Mouse (Mus musculus): Measurements from ENCODE around the gene Sh3kbp1. TPM values are rescaled to one million over a fixed set of nuclear protein-coding genes. Genes with fewer than 3 reads are reported as not detected.

Gene Sh3kbp1
- polyA plus RNA-seq, 1 experiment from 2014 or later: 38.7 TPM

GRCm38 (mm10) chrX:159744035-159744434, 117.0 kb downstream of the Sh3kbp1 start:
- H3K9ac ChIP-seq (ENCODE audit: low read length): no peak overlapping the region
- DNase-seq (ENCODE audit: low spot score) (peak; percentile 51), ATAC-seq (replicated peaks; ENCODE audit: low FRiP score, low TSS enrichment, low read depth) (no peak)
- H3K27me3 ChIP-seq (replicated peaks; ENCODE audit: control insufficient read depth, insufficient read depth, low read length): no peaks in the 10 kb centered on the region
- H3K4me2 ChIP-seq (ENCODE audit: low read length): no peak overlapping the region
- H3K36me3 ChIP-seq (ENCODE audit: control insufficient read depth, insufficient read depth, low read length): no peaks in the 10 kb centered on the region
- H3K27ac ChIP-seq (ENCODE audit: low read depth): no peak overlapping the region
- H3K4me1 ChIP-seq (replicated peaks; ENCODE audit: control insufficient read depth, insufficient read depth, low read length): no peaks in the 10 kb centered on the region
- 50% methylated on average over 5 of the region's 5 CpGs for WGBS
- H3K9me3 ChIP-seq (ENCODE audit: control insufficient read depth, low read length): no peaks in the 10 kb centered on the region
- no peak overlapping the region for H3K4me3 ChIP-seq (ENCODE audit: low read depth, low read length)

GRCm38 (mm10) chrX:159744620-159745019, 117.5 kb downstream of the Sh3kbp1 start:
- ATAC-seq (replicated peaks; ENCODE audit: low FRiP score, low TSS enrichment, low read depth): no peak
- Histone ChIP-seq H3K9me3 (ENCODE audit: control insufficient read depth, low read length) (no peaks in the 10 kb centered on the region), H3K4me1 (replicated peaks; ENCODE audit: control insufficient read depth, insufficient read depth, low read length) (no peaks in the 10 kb centered on the region), H3K27me3 (replicated peaks; ENCODE audit: control insufficient read depth, insufficient read depth, low read length) (no peaks in the 10 kb centered on the region), H3K4me2 (ENCODE audit: low read length) (no peak overlapping the region), H3K27ac (ENCODE audit: low read depth) (no peak overlapping the region), H3K9ac (ENCODE audit: low read length) (no peak overlapping the region), H3K36me3 (ENCODE audit: control insufficient read depth, insufficient read depth, low read length) (no peaks in the 10 kb centered on the region), H3K4me3 (ENCODE audit: low read depth, low read length) (no peak overlapping the region)
- DNase-seq (ENCODE audit: low spot score): no peak
- 45% methylated on average over 3 of the region's 3 CpGs for WGBS

GRCm38 (mm10) chrX:159751834-159752233, 124.8 kb downstream of the Sh3kbp1 start:
- DNase-seq (ENCODE audit: low spot score): peak; percentile 53
- ATAC-seq (replicated peaks; ENCODE audit: low FRiP score, low TSS enrichment, low read depth): no peak
- H3K27me3 ChIP-seq (replicated peaks; ENCODE audit: control insufficient read depth, insufficient read depth, low read length): no peaks in the 10 kb centered on the region
- H3K4me1 ChIP-seq (replicated peaks; ENCODE audit: control insufficient read depth, insufficient read depth, low read length): no peaks in the 10 kb centered on the region
- H3K9me3 ChIP-seq (ENCODE audit: control insufficient read depth, low read length): no peaks in the 10 kb centered on the region
- WGBS: 78% methylated on average over 1 of the region's 1 CpGs
- no peak overlapping the region for H3K27ac ChIP-seq (ENCODE audit: low read depth)
- H3K4me2 ChIP-seq (ENCODE audit: low read length): no peak overlapping the region
- no peak overlapping the region for H3K9ac ChIP-seq (ENCODE audit: low read length)
- no peak overlapping the region for H3K4me3 ChIP-seq (ENCODE audit: low read depth, low read length)
- no peaks in the 10 kb centered on the region for H3K36me3 ChIP-seq (ENCODE audit: control insufficient read depth, insufficient read depth, low read length)

- no peak overlapping the region for H3K27ac ChIP-seq (ENCODE audit: low read depth)
- no peak for DNase-seq (ENCODE audit: low spot score)
- H3K9ac ChIP-seq (ENCODE audit: low read length): no peak overlapping the region
- no peaks in the 10 kb centered on the region for H3K36me3 ChIP-seq (ENCODE audit: control insufficient read depth, insufficient read depth, low read length)
- no peaks in the 10 kb centered on the region for H3K4me1 ChIP-seq (replicated peaks; ENCODE audit: control insufficient read depth, insufficient read depth, low read length)
- no peak overlapping the region for H3K4me3 ChIP-seq (ENCODE audit: low read depth, low read length)
- H3K27me3 ChIP-seq (replicated peaks; ENCODE audit: control insufficient read depth, insufficient read depth, low read length): no peaks in the 10 kb centered on the region
- no peak overlapping the region for H3K4me2 ChIP-seq (ENCODE audit: low read length)
- no peaks in the 10 kb centered on the region for H3K9me3 ChIP-seq (ENCODE audit: control insufficient read depth, low read length)
- ATAC-seq (replicated peaks; ENCODE audit: low FRiP score, low TSS enrichment, low read depth): no peak
Measured at GRCm38 (mm10) chrX:159756261-159756660, 129.2 kb downstream of the Sh3kbp1 start.

- Histone ChIP-seq H3K4me3 (ENCODE audit: low read depth, low read length) (no peak overlapping the region), H3K9ac (ENCODE audit: low read length) (no peak overlapping the region), H3K4me2 (ENCODE audit: low read length) (no peak overlapping the region), H3K27ac (ENCODE audit: low read depth) (no peak overlapping the region), H3K27me3 (replicated peaks; ENCODE audit: control insufficient read depth, insufficient read depth, low read length) (no peaks in the 10 kb centered on the region), H3K4me1 (replicated peaks; ENCODE audit: control insufficient read depth, insufficient read depth, low read length) (no peaks in the 10 kb centered on the region), H3K9me3 (ENCODE audit: control insufficient read depth, low read length) (no peaks in the 10 kb centered on the region), H3K36me3 (ENCODE audit: control insufficient read depth, insufficient read depth, low read length) (no peaks in the 10 kb centered on the region)
- WGBS: 91% methylated on average over 7 of the region's 7 CpGs
- DNase-seq (ENCODE audit: low spot score): no peak
- no peak for ATAC-seq (replicated peaks; ENCODE audit: low FRiP score, low TSS enrichment, low read depth)
Measured at GRCm38 (mm10) chrX:159756901-159757821, 130.1 kb downstream of the Sh3kbp1 start.

GRCm38 (mm10) chrX:159757854-159758540, 130.9 kb downstream of the Sh3kbp1 start:
- no peaks in the 10 kb centered on the region for H3K9me3 ChIP-seq (ENCODE audit: control insufficient read depth, low read length)
- H3K9ac ChIP-seq (ENCODE audit: low read length): no peak overlapping the region
- no peak overlapping the region for H3K4me3 ChIP-seq (ENCODE audit: low read depth, low read length)
- H3K36me3 ChIP-seq (ENCODE audit: control insufficient read depth, insufficient read depth, low read length): no peaks in the 10 kb centered on the region
- no peaks in the 10 kb centered on the region for H3K4me1 ChIP-seq (replicated peaks; ENCODE audit: control insufficient read depth, insufficient read depth, low read length)
- H3K27me3 ChIP-seq (replicated peaks; ENCODE audit: control insufficient read depth, insufficient read depth, low read length): no peaks in the 10 kb centered on the region
- H3K4me2 ChIP-seq (ENCODE audit: low read length): no peak overlapping the region
- H3K27ac ChIP-seq (ENCODE audit: low read depth): no peak overlapping the region
- 86% methylated on average over 5 of the region's 5 CpGs for WGBS
- DNase-seq (ENCODE audit: low spot score): no peak
- no peak for ATAC-seq (replicated peaks; ENCODE audit: low FRiP score, low TSS enrichment, low read depth)

GRCm38 (mm10) chrX:159763801-159764200, 136.7 kb downstream of the Sh3kbp1 start:
- Histone ChIP-seq H3K4me2 (ENCODE audit: low read length) (no peak overlapping the region), H3K4me3 (ENCODE audit: low read depth, low read length) (no peak overlapping the region), H3K36me3 (ENCODE audit: control insufficient read depth, insufficient read depth, low read length) (no peaks in the 10 kb centered on the region), H3K9ac (ENCODE audit: low read length) (no peak overlapping the region), H3K27ac (ENCODE audit: low read depth) (no peak overlapping the region), H3K27me3 (replicated peaks; ENCODE audit: control insufficient read depth, insufficient read depth, low read length) (peaks cover 3% of the 10 kb centered on the region; the same call in 1 of the 2 replicates), H3K9me3 (ENCODE audit: control insufficient read depth, low read length) (no peaks in the 10 kb centered on the region), H3K4me1 (replicated peaks; ENCODE audit: control insufficient read depth, insufficient read depth, low read length) (no peaks in the 10 kb centered on the region)
- 83% methylated on average over 3 of the region's 3 CpGs for WGBS
- ATAC-seq (replicated peaks; ENCODE audit: low FRiP score, low TSS enrichment, low read depth) (no peak), DNase-seq (ENCODE audit: low spot score) (no peak)

GRCm38 (mm10) chrX:159765850-159766249, 138.8 kb downstream of the Sh3kbp1 start:
- Histone ChIP-seq H3K9ac (ENCODE audit: low read length) (no peak overlapping the region), H3K27ac (ENCODE audit: low read depth) (no peak overlapping the region), H3K4me3 (ENCODE audit: low read depth, low read length) (no peak overlapping the region), H3K27me3 (replicated peaks; ENCODE audit: control insufficient read depth, insufficient read depth, low read length) (peaks cover 3% of the 10 kb centered on the region; the same call in 1 of the 2 replicates), H3K9me3 (ENCODE audit: control insufficient read depth, low read length) (no peaks in the 10 kb centered on the region), H3K36me3 (ENCODE audit: control insufficient read depth, insufficient read depth, low read length) (no peaks in the 10 kb centered on the region), H3K4me2 (ENCODE audit: low read length) (no peak overlapping the region), H3K4me1 (replicated peaks; ENCODE audit: control insufficient read depth, insufficient read depth, low read length) (no peaks in the 10 kb centered on the region)
- 48% methylated on average over 1 of the region's 1 CpGs for WGBS
- ATAC-seq (replicated peaks; ENCODE audit: low FRiP score, low TSS enrichment, low read depth) (no peak), DNase-seq (ENCODE audit: low spot score) (no peak)

Data from intestine, embryonic 14.5 days (tissue).